Mouse (Mus musculus): ENCODE measurements around the gene Tgfb1. TPM values are rescaled to one million over a fixed set of nuclear protein-coding genes. Genes with fewer than 3 reads are reported as not detected.

The Tgfb1 gene
- polyA plus RNA-seq (2017; shearing (Covaris generic)): 48.8 TPM

GRCm38 (mm10) chr7:25686680-25687531 is at the start of gene Tgfb1:
Gene Tgfb1 (plus strand): TSS chr7:25687002.

GRCm38 (mm10) chr7:25658657-25659472 is 27.9 kb upstream of the Tgfb1 start, which contains the start of the genes Bckdha and Exosc5:
Gene Bckdha (minus strand): TSS chr7:25658981.
Gene Exosc5 (plus strand): TSS chr7:25659164.

GRCm38 (mm10) chr7:25674719-25675300 is 12.0 kb upstream of the Tgfb1 start, which contains the start of gene Tmem91:
Gene Tmem91 (minus strand): TSS chr7:25675166.

GRCm38 (mm10) chr7:25680514-25681258 is 6.1 kb upstream of the Tgfb1 start, which contains the start of gene B9d2:
Gene B9d2 (plus strand): TSS chr7:25680780.

GRCm38 (mm10) chr7:25718788-25719417 is 32.1 kb downstream of the Tgfb1 start, which contains the start of gene Ccdc97:
Gene Ccdc97 (minus strand): TSS chr7:25719088.

Other genes starting within 250 kb of the Tgfb1 start
- gene Ceacam1, start 209.4 kb upstream of the Tgfb1 start, polyA plus RNA-seq (2017; shearing (Covaris generic)): 0.89 TPM
- gene Ceacam2, start 147.1 kb upstream of the Tgfb1 start, polyA plus RNA-seq (2017; shearing (Covaris generic)): not detected
- gene Erich4, start 71.1 kb upstream of the Tgfb1 start, polyA plus RNA-seq (2017; shearing (Covaris generic)): not detected
- 89.7 TPM for gene Dmac2, start 67.6 kb upstream of the Tgfb1 start, polyA plus RNA-seq (2017; shearing (Covaris generic))
- gene B3gnt8, start 60.3 kb upstream of the Tgfb1 start, polyA plus RNA-seq (2017; shearing (Covaris generic)): 0.33 TPM
- gene Bckdha, start 28.0 kb upstream of the Tgfb1 start, polyA plus RNA-seq (2017; shearing (Covaris generic)): 65.1 TPM
- 151 TPM for gene Exosc5, start 27.8 kb upstream of the Tgfb1 start, polyA plus RNA-seq (2017; shearing (Covaris generic))
- gene Tmem91, start 11.8 kb upstream of the Tgfb1 start, polyA plus RNA-seq (2017; shearing (Covaris generic)): 6.6 TPM
- 55.3 TPM for gene B9d2, start 6.2 kb upstream of the Tgfb1 start, polyA plus RNA-seq (2017; shearing (Covaris generic))
- 81.3 TPM for gene Ccdc97, start 32.1 kb downstream of the Tgfb1 start, polyA plus RNA-seq (2017; shearing (Covaris generic))
- 45.4 TPM for gene Hnrnpul1, start 67.8 kb downstream of the Tgfb1 start, polyA plus RNA-seq (2017; shearing (Covaris generic))
- gene Axl, start 101.7 kb downstream of the Tgfb1 start, polyA plus RNA-seq (2017; shearing (Covaris generic)): 31.8 TPM
- gene Cyp2s1, start 129.9 kb downstream of the Tgfb1 start, polyA plus RNA-seq (2017; shearing (Covaris generic)): 7.3 TPM
- not detected for gene Cyp2b10, start 210.6 kb downstream of the Tgfb1 start, polyA plus RNA-seq (2017; shearing (Covaris generic))

All from CD4-positive, CD25-positive, alpha-beta regulatory T cell, adult 9 weeks (primary cell).